In the genomic region with DNA sequence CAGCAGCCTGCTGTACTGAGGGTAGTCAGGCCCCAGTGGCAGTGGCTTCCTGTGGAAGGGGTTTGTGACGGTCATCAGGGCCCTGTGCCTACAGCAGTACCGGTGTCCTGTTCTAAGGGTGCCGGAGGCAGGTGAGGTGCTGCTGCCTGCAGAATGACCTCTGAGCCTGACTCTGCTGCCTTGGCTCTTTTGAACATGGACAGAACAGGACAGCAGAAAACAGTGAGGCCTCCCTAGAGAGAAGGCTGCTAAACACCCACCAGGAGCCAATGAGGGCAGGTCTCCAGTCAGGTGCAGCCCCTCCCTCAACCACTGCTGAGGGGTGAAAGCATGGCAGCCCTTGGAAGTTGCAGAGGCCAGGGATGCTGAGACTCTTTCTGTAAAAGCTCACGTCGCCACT, we compare ENCODE assay signal across 9 mouse cellular contexts. TPM values are rescaled to one million over a fixed set of nuclear protein-coding genes. Genes with fewer than 3 reads are reported as not detected.
A peak's percentile ranks its signal among the peaks of the same experiment; 100 is the strongest.
DNase-seq lines count a peak whose midpoint lies in the region; ATAC-seq and TF ChIP-seq lines count a peak whose summit lies in the region.
"Had no signal": no experiment of that assay in that cellular context is flagged by ENCODE, and none has a peak within 500 bp of the region (broad histone marks: within the 10 kb centered on the region; RNA-seq: fewer than 3 reads in every experiment).

No protein-coding gene starts in this region.

- H3K36me3 ChIP-seq in kidney, adult 2 months (ENCODE audit: control insufficient read depth, insufficient read depth, low read length), result peaks cover 4% of the 10 kb centered on the region; the same call in 1 of the 2 replicates
- H3K36me3 ChIP-seq in CH12.LX (replicated peaks in 1 of 2; ENCODE audit: control insufficient read depth in 1 of 2, insufficient read depth in 1 of 2, low read length in 1 of 2), result peaks cover 47 to 62% of the 10 kb centered on the region in 2 experiments

- no peak overlapping the region for H3K27ac ChIP-seq in kidney, adult 2 months (ENCODE audit: insufficient read depth, low read depth, low read length)
- H3K27ac ChIP-seq in CH12.LX (ENCODE audit: insufficient read depth, low read depth), result peak overlapping the region; percentile 24; the same call in 1 of the 2 replicates

- dilution Hi-C loops in CH12.LX (cut with MboI; ENCODE audit: extremely low pct_ligation_motif_present, extremely low pct_unique_long_range_greater_than_20kb, low sequenced_read_pairs), result no loop called here

- DNase-seq in gastrocnemius, postnatal 14 days, result peak; percentile 2
- no peak for DNase-seq in gastrocnemius, adult 18-20 months (ENCODE audit: low spot score)
- DNase-seq in kidney, adult 11 months, result peak; percentile 6
- DNase-seq in kidney, adult 2 months, result no peak
- no peak for DNase-seq in CH12.LX (ENCODE audit: extremely low read depth)
- DNase-seq in cerebellum, postnatal 25 days, result peak; percentile 5 to 10
- no peak for DNase-seq in retina, postnatal 1 day
- DNase-seq: lung, adult 2 months had no signal

- H3K79me2 ChIP-seq in CH12.LX (replicated peaks; ENCODE audit: control insufficient read depth, extremely low read depth, insufficient read depth, poor library complexity, severe bottlenecking), result no peaks in the 10 kb centered on the region

- H3K9ac ChIP-seq in CH12.LX (ENCODE audit: insufficient read depth, low read depth), result no peak overlapping the region

- no peaks in the 10 kb centered on the region for H3K9me3 ChIP-seq in CH12.LX (replicated peaks; ENCODE audit: low read length)

- H3K4me3 ChIP-seq in kidney, adult 2 months (ENCODE audit: insufficient read depth, low read depth, low read length), result no peak overlapping the region
- H3K4me3 ChIP-seq in CH12.LX (replicated peaks in 1 of 3; ENCODE audit: low read depth in 2 of 3, low read length in 2 of 3, poor library complexity in 1 of 3), result no peak overlapping the region

- no peak for TF ChIP-seq CTCF in kidney, adult 2 months (conservative IDR thresholded peaks at IDR 0.05; ENCODE audit: insufficient read depth, insufficient read length, low read depth, low read length)
- no peak for TF ChIP-seq CTCF in CH12.LX (conservative IDR thresholded peaks at IDR 0.05 in 1 of 2, IDR thresholded peaks at IDR 0.05 in 1 of 2; ENCODE audit: low read depth in 2 of 2, low read length in 2 of 2)

- no peaks in the 10 kb centered on the region for H3K27me3 ChIP-seq in kidney, adult 2 months (replicated peaks; ENCODE audit: control insufficient read depth, insufficient read depth, low read length)
- no peaks in the 10 kb centered on the region for H3K27me3 ChIP-seq in CH12.LX (replicated peaks)

- intact Hi-C loops in gastrocnemius, postnatal 14 days (cut with DNase I; ENCODE audit: low total_unique reads), result no loop called here

- H3K4me2 ChIP-seq in CH12.LX (ENCODE audit: insufficient read depth, low read depth, poor library complexity, severe bottlenecking), result no peak overlapping the region

- no peak for ATAC-seq in frontal cortex, adult (ENCODE audit: low TSS enrichment)

- H3K4me1 ChIP-seq in kidney, adult 2 months (ENCODE audit: control insufficient read depth, insufficient read depth, low read length), result peaks cover 13% of the 10 kb centered on the region
- H3K4me1 ChIP-seq in CH12.LX (ENCODE audit: control insufficient read depth in 1 of 2, insufficient read depth in 2 of 2), result peaks cover 31 to 49% of the 10 kb centered on the region in 2 experiments

- WGBS in kidney, adult 2 months, result 65% methylated on average over 5 of the region's 5 CpGs

- in situ Hi-C loops in CH12.LX (cut with MboI; ENCODE audit: low pct_ligation_motif_present, low pct_unique_long_range_greater_than_20kb, low sequenced_read_pairs), result no loop called here

- no peak for TF ChIP-seq EP300 in CH12.LX (IDR thresholded peaks at IDR 0.05; ENCODE audit: low read length)

- no peak for TF ChIP-seq RAD21 in CH12.LX (IDR thresholded peaks at IDR 0.05; ENCODE audit: low read depth, low read length)

- TF ChIP-seq POLR2A in kidney, adult 2 months (IDR thresholded peaks at IDR 0.05; ENCODE audit: low read depth, low read length), result no peak
- no peak for TF ChIP-seq POLR2A in CH12.LX (IDR thresholded peaks at IDR 0.05; ENCODE audit: low read depth, low read length)

TF ChIP-seq in CH12.LX, 34 proteins besides CTCF, POLR2A, EP300 and RAD21:
- TF ChIP-seq MEF2A (IDR thresholded peaks at IDR 0.05; ENCODE audit: borderline replicate concordance, low read depth, low read length) (no peak), HCFC1 (IDR thresholded peaks at IDR 0.05; ENCODE audit: low read depth, low read length) (no peak), IRF4 (IDR thresholded peaks at IDR 0.05; ENCODE audit: low read depth, low read length) (no peak), BHLHE40 (IDR thresholded peaks at IDR 0.05; ENCODE audit: low read depth, low read length) (no peak), SIN3A (IDR thresholded peaks at IDR 0.05; ENCODE audit: low read length) (no peak), RCOR1 (conservative IDR thresholded peaks at IDR 0.05; ENCODE audit: low read depth, low read length) (no peak), JUN (IDR thresholded peaks at IDR 0.05; ENCODE audit: insufficient read depth, low read depth, low read length) (no peak), GABPA (IDR thresholded peaks at IDR 0.05; ENCODE audit: insufficient replicate concordance, low read depth, low read length) (no peak), USF1 (IDR thresholded peaks at IDR 0.05; ENCODE audit: low read depth, low read length) (no peak), MXI1 (IDR thresholded peaks at IDR 0.05; ENCODE audit: low read depth, low read length) (no peak), ZKSCAN1 (IDR thresholded peaks at IDR 0.05; ENCODE audit: borderline replicate concordance, low read depth, low read length) (no peak), PAX5 (IDR thresholded peaks at IDR 0.05; ENCODE audit: low read length) (no peak), ZC3H11A (IDR thresholded peaks at IDR 0.05; ENCODE audit: low read depth, low read length) (no peak), TBP (conservative IDR thresholded peaks at IDR 0.05; ENCODE audit: low read depth, low read length) (no peak)

RNA-seq across cellular contexts. Expression of gene Lgals3bp, which starts 4.6 kb away (rescaled TPM):
- total RNA-seq in gastrocnemius, postnatal 14 days (2021), result 10 to 100 TPM; 11.0 to 11.9 TPM
- 10 to 100 TPM; 15.8 to 17.1 TPM for total RNA-seq in gastrocnemius, adult 18-20 months (2021)
- 360 and 363 TPM in 2 replicates for polyA plus RNA-seq in kidney, adult 2 months (2012; rRNA removed)
- total RNA-seq in CH12.LX (2012; rRNA removed) (67.3 and 93.0 TPM in 2 replicates), CH12.LX (2014; rRNA removed) (134 and 146 TPM in 2 replicates)
- polyA plus RNA-seq in CH12.LX (2012; ENCODE audit: insufficient read length, low read depth), result 310 and 338 TPM in 2 replicates

RNA-seq across cellular contexts. Expression of gene Cant1, which starts 12.4 kb away (rescaled TPM):
- total RNA-seq in gastrocnemius, postnatal 14 days (2021), result 10 to 100 TPM; 11.0 to 11.7 TPM
- 10 to 100 TPM; 10.7 to 11.9 TPM for total RNA-seq in gastrocnemius, adult 18-20 months (2021)
- 42.6 and 53.0 TPM in 2 replicates for polyA plus RNA-seq in kidney, adult 2 months (2012; rRNA removed)
- total RNA-seq in CH12.LX (2012; rRNA removed) (36.7 and 40.2 TPM in 2 replicates), CH12.LX (2014; rRNA removed) (25.1 and 28.8 TPM in 2 replicates)
- polyA plus RNA-seq in CH12.LX (2012; ENCODE audit: insufficient read length, low read depth), result 31.2 and 31.8 TPM in 2 replicates

RNA-seq across cellular contexts. Expression of gene C1qtnf1, which starts 21.5 kb away (rescaled TPM):
- 10 to 100 TPM; 26.4 to 30.2 TPM for total RNA-seq in gastrocnemius, postnatal 14 days (2021)
- total RNA-seq in gastrocnemius, adult 18-20 months (2021), result 1 to 10 TPM; 6.6 to 6.9 TPM
- 22.8 and 24.2 TPM in 2 replicates for polyA plus RNA-seq in kidney, adult 2 months (2012; rRNA removed)
- total RNA-seq in CH12.LX (2012; rRNA removed), result 0.13 and 0.76 TPM in 2 replicates
- total RNA-seq in CH12.LX (2014; rRNA removed), result 0.15 and 0.19 TPM in 2 replicates
- 0.12 TPM in 1 of 2 replicates, not detected in the other for polyA plus RNA-seq in CH12.LX (2012; ENCODE audit: insufficient read length, low read depth)

RNA-seq across cellular contexts. Expression of gene Timp2, which starts 51.0 kb away (rescaled TPM):
- total RNA-seq in gastrocnemius, postnatal 14 days (2021), result 100 to 1,000 TPM; 119 to 133 TPM
- 10 to 100 TPM; 65.4 to 89.1 TPM for total RNA-seq in gastrocnemius, adult 18-20 months (2021)
- 78.7 and 83.3 TPM in 2 replicates for polyA plus RNA-seq in kidney, adult 2 months (2012; rRNA removed)
- 0.34 and 0.38 TPM in 2 replicates for total RNA-seq in CH12.LX (2012; rRNA removed)
- 0.12 TPM in 1 of 2 replicates, not detected in the other for total RNA-seq in CH12.LX (2014; rRNA removed)
- 0.57 TPM in 1 of 2 replicates, not detected in the other for polyA plus RNA-seq in CH12.LX (2012; ENCODE audit: insufficient read length, low read depth)

Comparison
In these comparisons a context has a peak if more than half of its experiments do, and no peak if none do; other contexts are left out.
1. DNase-seq: peak in gastrocnemius, postnatal 14 days (single experiment), kidney, adult 11 months (single experiment) and cerebellum, postnatal 25 days (2 of 2); none in gastrocnemius, adult 18-20 months (single experiment), kidney, adult 2 months (single experiment), CH12.LX (single experiment) and retina, postnatal 1 day (single experiment).
2. RNA of gene C1qtnf1, which starts 21.5 kb away (total RNA-seq): 26.4 to 30.2 TPM in gastrocnemius, postnatal 14 days and 6.6 to 6.9 TPM in gastrocnemius, adult 18-20 months; 0.13 to 0.76 TPM in CH12.LX; every median in the first group is over 4 times any median in the second.